Mouse (Mus musculus) MEL (cell line): ENCODE measurements at regions not wholly inside any gene's neighbourhood (a gene's known extent, or its start where the extent isn't known, plus 50 kb on each side); places are given as distances from the start of the nearest gene placed in this dataset.

Experiments used
- DNase-seq: peaks from one replicate; pipeline ENCODE4 v3.0.0; 2011; ENCODE audit warnings: low read depth, low spot score
- H3K27ac ChIP-seq: 2 replicates; pipeline ENCODE4 v1.5.1; 2012; ENCODE audit warnings: low read depth, mild to moderate bottlenecking, control low read depth, low read length, moderate library complexity; ENCODE audit not compliant: control insufficient read depth
- H3K27me3 ChIP-seq, 2 experiments: fragments of 150-350 bp in 1 of 2; sonication (generic) in 1 of 2; 2 replicates each; pipeline ENCODE4 v1.6.1; 2012; ENCODE audit warnings: low read length in 2 of 2, mild to moderate bottlenecking in 2 of 2, improper control_type of control experiment in 1 of 2, moderate library complexity in 1 of 2; ENCODE audit not compliant: insufficient read depth in 2 of 2, control insufficient read depth in 1 of 2
- H3K36me3 ChIP-seq, 2 experiments: 2 replicates each; pipeline ENCODE4 v1.6.1; 2012 to 2014; ENCODE audit warnings: low read length in 2 of 2, improper control_type of control experiment in 1 of 2, inconsistent platforms in 1 of 2, mild to moderate bottlenecking in 1 of 2; ENCODE audit not compliant: insufficient read depth in 2 of 2, control insufficient read depth in 1 of 2
- H3K4me1 ChIP-seq, 2 experiments: fragments of 150-350 bp in 1 of 2; sonication (generic) in 1 of 2; 2 replicates each; pipeline ENCODE4 v1.6.1; 2012; ENCODE audit warnings: low read length in 2 of 2, improper control_type of control experiment in 1 of 2, mild to moderate bottlenecking in 1 of 2; ENCODE audit not compliant: insufficient read depth in 2 of 2, control insufficient read depth in 1 of 2
- H3K4me3 ChIP-seq, 2 experiments: fragments of 150-350 bp in 1 of 2; sonication (generic) in 1 of 2; 2 replicates each; pipeline ENCODE4 v1.5.1; 2012; ENCODE audit warnings: low read depth in 2 of 2, low read length in 2 of 2, mild to moderate bottlenecking in 2 of 2, moderate library complexity in 2 of 2, control low read depth in 1 of 2, improper control_type of control experiment in 1 of 2; ENCODE audit not compliant: control insufficient read depth in 1 of 2, insufficient read depth in 1 of 2
- H3K79me2 ChIP-seq: 2 replicates; pipeline ENCODE4 v1.6.1; 2012; ENCODE audit warnings: mild to moderate bottlenecking, low read length, moderate library complexity; ENCODE audit not compliant: control insufficient read depth, poor library complexity, insufficient read depth
- H3K9ac ChIP-seq: 2 replicates; pipeline ENCODE4 v1.6.1; 2012; ENCODE audit warnings: low read depth, mild to moderate bottlenecking, control low read depth, low read length, moderate library complexity; ENCODE audit not compliant: control insufficient read depth, poor library complexity, severe bottlenecking
- H3K9me3 ChIP-seq: fragments of 150-350 bp; sonication (generic); replicated peaks from 2 replicates; pipeline ENCODE4 v1.6.1; 2012; ENCODE audit warnings: mild to moderate bottlenecking, low read length, improper control_type of control experiment, moderate library complexity; ENCODE audit not compliant: insufficient read depth
- CTCF ChIP-seq, 3 experiments: IDR thresholded peaks in 2 of 3; conservative IDR thresholded peaks in 1 of 3; 2 replicates each; pipeline ENCODE4 v1.5.1; 2011 to 2012; ENCODE audit warnings: low read length in 3 of 3, low read depth in 2 of 3, mild to moderate bottlenecking in 2 of 3, improper control_type of control experiment in 1 of 3, inconsistent platforms in 1 of 3, mixed read lengths in 1 of 3, moderate library complexity in 1 of 3; ENCODE audit not compliant: control insufficient read depth in 1 of 3, insufficient read depth in 1 of 3, poor library complexity in 1 of 3, severe bottlenecking in 1 of 3
- ELF1 ChIP-seq: IDR thresholded peaks from 2 replicates; pipeline ENCODE4 v1.6.1; 2014; ENCODE audit warnings: low read depth, mild to moderate bottlenecking, inconsistent platforms, low read length, improper control_type of control experiment, moderate library complexity
- EP300 ChIP-seq, 2 experiments: IDR thresholded peaks; 2 replicates each; pipeline ENCODE4 v1.6.1; 2011; ENCODE audit warnings: improper control_type of control experiment in 2 of 2, low read length in 2 of 2, low read depth in 1 of 2, mild to moderate bottlenecking in 1 of 2
- ETS1 ChIP-seq: IDR thresholded peaks from 2 replicates; pipeline ENCODE4 v1.6.1; 2012; ENCODE audit warnings: low read depth, mild to moderate bottlenecking, inconsistent platforms, low read length, improper control_type of control experiment, moderate library complexity
- HCFC1 ChIP-seq: IDR thresholded peaks from 2 replicates; pipeline ENCODE4 v1.6.1; 2012; ENCODE audit warnings: low read depth, mild to moderate bottlenecking, inconsistent platforms, low read length, improper control_type of control experiment, moderate library complexity
- JUND ChIP-seq: IDR thresholded peaks from 2 replicates; pipeline ENCODE4 v1.6.1; 2011; ENCODE audit warnings: low read depth, mild to moderate bottlenecking, improper control_type of control experiment, low read length
- KAT2A ChIP-seq: conservative IDR thresholded peaks from 2 replicates; pipeline ENCODE4 v1.6.1; 2012; ENCODE audit warnings: low read depth, low read length, improper control_type of control experiment, inconsistent platforms
- MAX ChIP-seq: IDR thresholded peaks from 2 replicates; pipeline ENCODE4 v1.6.1; 2011; ENCODE audit warnings: low read length, improper control_type of control experiment
- MEF2A ChIP-seq: IDR thresholded peaks from 2 replicates; pipeline ENCODE4 v1.6.1; 2014; ENCODE audit warnings: low read depth, mild to moderate bottlenecking, inconsistent platforms, low read length, improper control_type of control experiment; ENCODE audit not compliant: poor library complexity, insufficient replicate concordance, severe bottlenecking; ENCODE audit errors: extremely low read depth
- MYB ChIP-seq: IDR thresholded peaks from 2 replicates; pipeline ENCODE4 v1.6.1; 2011; ENCODE audit warnings: mild to moderate bottlenecking, low read depth, low read length, improper control_type of control experiment
- MYC ChIP-seq: IDR thresholded peaks from 2 replicates; pipeline ENCODE4 v1.6.1; 2011; ENCODE audit warnings: low read depth, mild to moderate bottlenecking, low read length, improper control_type of control experiment, moderate library complexity
- SMC3 ChIP-seq: IDR thresholded peaks from 2 replicates; pipeline ENCODE4 v1.6.1; 2011; ENCODE audit warnings: low read depth, low read length, improper control_type of control experiment
- TAL1 ChIP-seq: IDR thresholded peaks from 2 replicates; pipeline ENCODE4 v1.6.1; 2012; ENCODE audit warnings: mild to moderate bottlenecking, inconsistent platforms, low read length, moderate library complexity, mixed read lengths
- TBP ChIP-seq: IDR thresholded peaks from 2 replicates; pipeline ENCODE4 v1.8.0; 2011; ENCODE audit warnings: low read depth, low read length, improper control_type of control experiment
- TCF12 ChIP-seq: IDR thresholded peaks from 2 replicates; pipeline ENCODE4 v1.6.1; 2014; ENCODE audit warnings: low read depth, mild to moderate bottlenecking, inconsistent platforms, low read length, improper control_type of control experiment, moderate library complexity
- UBTF ChIP-seq: IDR thresholded peaks from 2 replicates; pipeline ENCODE4 v1.6.1; 2012; ENCODE audit warnings: low read depth, mild to moderate bottlenecking, inconsistent platforms, low read length, improper control_type of control experiment, moderate library complexity, borderline replicate concordance; ENCODE audit not compliant: insufficient read depth
- USF2 ChIP-seq, 2 experiments: IDR thresholded peaks; 2 replicates each; pipeline ENCODE4 v1.6.1; 2011 to 2012; ENCODE audit warnings: improper control_type of control experiment in 2 of 2, low read length in 2 of 2, borderline replicate concordance in 1 of 2, inconsistent platforms in 1 of 2, low read depth in 1 of 2, mild to moderate bottlenecking in 1 of 2; ENCODE audit not compliant: insufficient read depth in 1 of 2

- Histone ChIP-seq H3K9ac (no peak overlapping the region), H3K36me3 (no peaks in the 10 kb centered on the region), H3K79me2 (no peaks in the 10 kb centered on the region), H3K4me1 (no peaks in the 10 kb centered on the region), H3K27ac (no peak overlapping the region), H3K27me3 (no peaks in the 10 kb centered on the region), H3K9me3 (no peaks in the 10 kb centered on the region), H3K4me3 (no peak overlapping the region)
- TF ChIP-seq EP300 (IDR thresholded peaks at IDR 0.05; ENCODE audit: low read depth in 1 of 2, low read length in 2 of 2) = no peak
- TF ChIP-seq HCFC1 = no peak
- TF ChIP-seq ELF1 = no peak
- DNase-seq = no peak
Measured at GRCm38 (mm10) chr5:54582175-54582574, 583.9 kb downstream of the Stim2 start.

- Histone ChIP-seq H3K4me1 (no peaks in the 10 kb centered on the region), H3K4me3 (no peak overlapping the region), H3K27ac (no peak overlapping the region), H3K36me3 (no peaks in the 10 kb centered on the region), H3K79me2 (no peaks in the 10 kb centered on the region), H3K9ac (no peak overlapping the region), H3K27me3 (no peaks in the 10 kb centered on the region), H3K9me3 (no peaks in the 10 kb centered on the region)
- TF ChIP-seq CTCF (IDR thresholded peaks at IDR 0.05 in 2 of 3, conservative IDR thresholded peaks at IDR 0.05 in 1 of 3; ENCODE audit: control insufficient read depth in 1 of 3, insufficient read depth in 1 of 3, low read depth in 2 of 3, low read length in 3 of 3, poor library complexity in 1 of 3, severe bottlenecking in 1 of 3) (peak in 2 of 3 experiments; percentile 14 to 31; a peak in 3 of 6 replicates), TBP (no peak), MEF2A (no peak)
- DNase-seq = no peak
Measured at GRCm38 (mm10) chr5:54588332-54589020, 590.2 kb downstream of the Stim2 start.

- Histone ChIP-seq H3K9ac (no peak overlapping the region), H3K4me3 (no peak overlapping the region), H3K9me3 (no peaks in the 10 kb centered on the region), H3K27me3 (no peaks in the 10 kb centered on the region), H3K79me2 (no peaks in the 10 kb centered on the region), H3K4me1 (no peaks in the 10 kb centered on the region), H3K27ac (no peak overlapping the region), H3K36me3 (no peaks in the 10 kb centered on the region)
- DNase-seq = no peak
- TF ChIP-seq EP300 (IDR thresholded peaks at IDR 0.05; ENCODE audit: low read depth in 1 of 2, low read length in 2 of 2) (no peak), JUND (no peak), TAL1 (no peak), ETS1 (no peak), MYB (no peak), KAT2A (no peak), TCF12 (no peak), SMC3 (no peak), MYC (no peak), UBTF (no peak), USF2 (IDR thresholded peaks at IDR 0.05; ENCODE audit: borderline replicate concordance in 1 of 2, insufficient read depth in 1 of 2, low read depth in 1 of 2, low read length in 2 of 2) (no peak), MAX (no peak)
Measured at GRCm38 (mm10) chr5:54610957-54611356, 612.7 kb downstream of the Stim2 start.
